Mouse (Mus musculus) spleen, postnatal 4 days (tissue): ENCODE measurements around the gene Ercc8.
A peak's percentile ranks its signal among the peaks of the same experiment; 100 is the strongest.

Source experiments
- DNase-seq, 2 experiments: peaks; one replicate each; pipeline ENCODE4 v3.0.0; 2022; ENCODE audit warnings: low spot score in 2 of 2

Ercc8 gene

DNA sequence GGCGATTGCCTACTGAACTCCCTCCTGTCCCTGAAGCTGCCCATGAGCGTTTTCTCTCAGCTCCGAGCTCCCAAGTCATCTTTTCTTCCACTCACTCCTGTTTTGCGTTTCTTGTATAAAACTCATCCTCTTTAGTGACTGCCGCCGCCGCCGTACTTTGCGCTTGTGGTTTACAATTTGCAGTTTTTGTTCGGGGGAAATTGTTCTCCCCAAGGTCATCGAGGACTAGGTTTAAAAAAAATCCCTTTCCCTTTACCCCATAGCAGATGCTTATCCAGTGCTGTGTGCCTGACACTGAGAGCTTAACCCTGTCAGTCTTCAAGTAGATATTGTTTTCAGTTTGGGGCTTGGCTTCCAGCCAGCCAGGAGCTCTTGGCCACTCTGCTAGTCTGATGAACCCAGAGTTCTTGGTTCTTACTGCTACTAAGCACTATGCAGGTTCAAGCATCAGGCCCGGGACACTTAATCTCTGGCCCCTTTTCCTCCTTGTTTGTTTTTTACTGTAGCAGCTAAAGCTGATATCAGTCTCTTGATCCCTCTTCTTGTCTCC lies 56.8 kb downstream of the Ercc8 start:
- peak in 1 of 2 experiments; percentile 56 for DNase-seq

DNA sequence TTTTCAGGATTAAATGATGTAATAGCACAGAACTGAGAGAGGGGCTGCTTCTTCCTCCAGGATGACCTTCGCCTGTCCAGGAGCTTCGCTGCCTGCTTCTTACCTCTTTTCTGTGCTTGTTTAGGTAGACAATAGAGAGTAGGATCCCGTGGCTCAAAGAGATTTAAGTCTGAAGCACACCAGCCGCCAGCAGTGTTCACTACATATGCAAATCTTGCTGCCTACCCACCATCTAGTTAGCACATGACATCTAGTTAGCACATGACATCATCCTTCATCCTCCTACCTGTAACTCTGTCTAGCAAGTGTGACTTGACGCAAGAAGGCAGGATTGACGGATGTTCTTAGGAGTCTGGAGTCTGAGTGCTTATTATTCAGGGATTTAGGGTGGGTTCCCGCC lies 61.2 kb downstream of the Ercc8 start:
- no peak for DNase-seq

DNA sequence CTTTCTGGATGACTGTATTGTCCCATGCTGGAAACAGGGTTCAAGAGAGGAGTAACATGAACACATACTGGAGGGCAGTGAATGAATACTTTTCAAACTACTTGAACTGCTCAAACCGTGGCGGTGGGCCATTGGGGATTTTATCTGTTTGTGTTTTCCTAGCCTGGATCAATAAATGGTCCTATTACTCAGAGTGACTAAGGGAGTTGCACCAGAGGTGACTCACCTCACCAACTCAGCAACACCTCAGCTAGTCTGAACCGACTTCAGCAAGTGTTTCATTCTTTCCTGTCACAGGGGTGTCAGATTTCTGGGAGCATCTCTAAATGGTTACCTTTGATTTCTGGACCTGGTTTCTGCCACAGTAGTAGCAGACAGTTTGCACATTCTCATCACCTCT lies 70.7 kb downstream of the Ercc8 start:
- DNase-seq, result no peak

DNA sequence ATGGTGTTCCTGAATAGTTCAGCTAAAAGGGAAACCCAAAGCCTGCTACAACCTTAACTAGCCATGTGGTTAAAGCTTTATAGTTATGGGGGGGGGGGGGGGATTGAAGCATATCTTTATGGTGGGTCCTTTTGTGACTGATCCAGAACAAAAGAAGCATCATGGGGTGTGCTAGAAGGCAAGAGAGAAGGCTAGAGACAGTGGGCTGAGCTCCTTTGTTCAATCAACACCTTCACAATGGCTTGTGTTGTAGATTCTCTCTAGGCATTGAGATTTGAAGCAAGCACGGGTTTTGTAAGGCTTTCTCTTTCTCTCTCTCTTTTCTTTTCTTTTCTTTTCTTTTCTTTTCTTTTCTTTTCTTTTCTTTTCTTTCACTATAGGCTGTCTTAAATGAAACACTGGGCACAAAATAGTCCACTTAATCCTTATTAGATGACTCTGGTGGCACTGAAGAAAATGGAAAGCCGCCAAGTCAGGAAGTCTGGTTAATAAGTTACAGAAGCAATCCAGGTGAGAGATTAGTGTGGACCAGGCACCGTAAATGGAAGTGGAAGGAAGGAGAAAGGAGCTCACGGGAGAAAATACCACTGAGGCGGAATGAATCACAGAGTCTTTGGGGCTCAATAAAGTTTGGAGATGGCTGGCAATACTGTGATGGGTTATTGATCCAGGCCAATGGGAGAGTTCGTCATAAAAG lies 71.3 kb downstream of the Ercc8 start:
- no peak for DNase-seq

DNA sequence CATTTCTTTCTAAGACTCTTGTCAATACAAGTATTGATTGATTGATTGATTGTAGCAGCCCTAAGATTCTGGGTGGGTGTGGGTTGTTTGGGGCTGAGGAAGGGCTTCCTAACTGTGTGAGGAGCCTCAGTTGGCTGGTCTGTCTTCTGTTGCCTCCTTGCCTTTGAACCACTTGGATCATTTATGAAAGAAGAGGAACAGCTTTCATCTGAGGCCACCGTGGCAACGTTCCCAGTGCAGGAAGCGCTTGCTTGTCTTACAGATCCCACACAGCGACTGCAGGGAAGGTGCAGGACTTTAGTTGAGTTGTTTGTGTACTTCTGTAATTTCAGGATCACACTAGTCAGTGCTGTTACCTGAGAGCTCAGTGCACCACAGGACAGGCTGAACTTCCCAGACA lies 81.5 kb downstream of the Ercc8 start:
- no peak for DNase-seq

DNA sequence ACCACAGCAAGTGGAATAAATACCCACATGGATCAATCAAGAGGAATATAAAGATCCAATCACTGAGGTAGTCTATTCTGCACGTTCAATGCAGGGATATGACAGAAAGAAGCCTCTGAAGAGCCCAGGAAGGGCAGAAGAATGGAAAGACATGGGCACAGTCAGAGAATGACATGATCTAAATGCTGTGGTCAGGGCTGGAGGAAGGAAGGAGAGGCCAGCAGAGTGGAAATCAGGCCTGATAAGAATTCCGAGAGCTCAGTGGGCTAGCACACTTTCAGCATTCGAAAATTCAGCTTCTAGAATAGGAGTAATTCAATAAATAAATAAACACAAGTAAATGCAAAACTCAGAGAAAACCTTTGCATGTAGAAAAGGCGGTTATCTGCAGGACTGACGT lies 83.2 kb downstream of the Ercc8 start:
- DNase-seq, result no peak
